Mouse (Mus musculus) inflammation-experienced regulatory T-cells (primary cell): ENCODE data around the gene Rps24. TPM values are rescaled to one million over a fixed set of nuclear protein-coding genes. Genes with fewer than 3 reads are reported as not detected.

Experiments
- polyA plus RNA-seq, 2 experiments: library from polyadenylated mRNA; unstranded; fragments of 100-300 nt; shearing (Covaris generic); gene quantifications; one replicate each; pipeline ENCODE4 v1.2.1; 2017

Gene Rps24
- polyA plus RNA-seq: 1,000 to 10,000 TPM in 1 of 2 experiments, 100 to 1,000 TPM in 1; 978 to 1,123 TPM

DNA sequence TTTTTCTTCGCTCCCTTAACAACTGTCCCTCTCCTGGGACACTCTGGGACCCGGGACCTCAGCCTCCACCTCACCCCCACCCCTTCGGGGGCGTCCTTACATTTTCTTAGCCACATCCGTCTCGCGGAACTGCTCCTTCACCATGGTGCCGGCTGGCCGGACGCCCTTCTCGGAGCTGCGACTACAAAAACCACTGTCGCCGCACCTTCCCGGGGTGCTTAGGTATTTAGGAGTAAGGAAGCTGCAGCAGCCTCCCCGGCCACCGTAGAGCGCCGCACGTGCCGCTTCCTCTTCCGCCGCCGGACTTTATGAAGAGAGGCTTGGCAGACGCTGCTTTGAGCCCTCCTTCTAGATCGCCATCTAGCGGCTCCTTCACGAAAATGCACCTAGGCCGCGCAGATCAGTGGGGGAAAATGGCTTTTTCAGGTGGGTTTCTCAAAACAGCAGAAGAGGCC is at the start of gene Rps24, which contains the start of gene Polr3a:
Gene Rps24 (plus strand): TSS at position 353 of the 455 bp plus-strand sequence.
Gene Polr3a (minus strand): TSS at position 286 of the 455 bp plus-strand sequence.

Other genes with a start within 250 kb of the Rps24 start
- 1 to 10 TPM; 1.6 to 6.9 TPM for gene Dlg5, start 241.2 kb upstream of the Rps24 start, polyA plus RNA-seq
- gene E330034G19Rik, start 193.9 kb upstream of the Rps24 start, polyA plus RNA-seq: not detected
- gene Polr3a, start 67 bp upstream of the Rps24 start, polyA plus RNA-seq: 10 to 100 TPM; 19.7 to 29.6 TPM